Mouse (Mus musculus): Measurements from ENCODE around the gene 2310034G01Rik. TPM values are rescaled to one million over a fixed set of nuclear protein-coding genes. Genes with fewer than 3 reads are reported as not detected.
A peak's percentile ranks its signal among the peaks of the same experiment; 100 is the strongest.

The 2310034G01Rik gene
- polyA plus RNA-seq, 1 experiment from 2014 or later, result 2.2 TPM

DNA sequence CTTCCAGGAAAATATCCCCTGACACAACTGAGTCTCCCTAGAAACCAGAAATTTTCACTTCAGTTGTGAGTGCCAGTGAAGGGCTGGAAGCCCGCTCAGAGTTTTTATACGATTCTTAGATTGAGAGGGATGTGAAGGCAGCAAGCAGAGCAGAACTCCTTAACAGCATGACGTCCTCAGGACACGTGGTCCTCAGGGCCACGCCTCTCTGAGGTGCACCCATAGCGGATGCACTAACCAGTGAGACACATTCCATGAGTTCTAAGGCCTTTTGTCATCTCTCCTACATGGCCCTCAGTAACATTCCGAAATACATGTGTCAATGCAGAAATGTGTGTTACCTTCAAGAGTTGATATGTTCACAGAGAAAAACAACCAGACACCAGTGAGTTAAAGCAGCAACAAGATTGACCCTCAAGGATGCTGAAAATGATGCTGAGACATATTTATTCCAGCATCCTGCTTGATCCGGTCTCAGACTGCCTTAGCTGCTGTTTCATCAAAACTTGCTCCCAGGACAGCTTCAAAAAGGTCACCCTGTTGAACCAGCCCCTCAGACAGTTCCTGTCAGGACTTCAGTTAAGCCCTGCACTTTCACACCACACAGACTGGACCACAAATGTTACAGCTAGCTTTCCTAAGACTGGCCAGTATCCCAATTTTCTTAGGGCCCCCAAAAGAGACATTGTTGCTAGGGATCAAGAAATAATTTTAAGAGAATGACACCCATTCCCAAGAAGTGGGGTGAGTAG lies 49.6 kb downstream of the 2310034G01Rik start:
- H3K9ac ChIP-seq, result no peak overlapping the region
- no peak overlapping the region for H3K4me3 ChIP-seq
- no peaks in the 10 kb centered on the region for H3K36me3 ChIP-seq (ENCODE audit: poor library complexity, severe bottlenecking)
- peaks cover 8% of the 10 kb centered on the region for H3K27me3 ChIP-seq
- H3K27ac ChIP-seq, result no peak overlapping the region
- no peak overlapping the region for H3K4me2 ChIP-seq
- 41% methylated on average over 8 of the region's 8 CpGs for WGBS
- ATAC-seq, result no peak
- no peaks in the 10 kb centered on the region for H3K9me3 ChIP-seq (replicated peaks)
- peaks cover 16% of the 10 kb centered on the region for H3K4me1 ChIP-seq

MicroRNAs encoded within 50 kb of the gene (microRNA counts, 519-probe panel; counts per million panel counts)
- 177 counts per million, percentile 53 among the panel's probes with 10 or more counts for microRNA mmu-miR-146b

Small RNAs within 50 kb of the gene (microRNA-seq; reads per million reads assigned to microRNA genes)
- gene Mir146b, result not detected

Other genes with a start within 250 kb of the 2310034G01Rik start
- not detected in 2 replicates for gene Elovl3, start 218.4 kb downstream of the 2310034G01Rik start, polyA plus RNA-seq (2015; fragmentation: Nextera tagmentation; extraction: Ambion mirVana)
- 0.47 TPM in 1 of 2 replicates, not detected in the other for gene Pitx3, start 202.0 kb downstream of the 2310034G01Rik start, polyA plus RNA-seq (2015; fragmentation: Nextera tagmentation; extraction: Ambion mirVana)
- gene Gbf1, start 197.8 kb downstream of the 2310034G01Rik start, polyA plus RNA-seq (2015; fragmentation: Nextera tagmentation; extraction: Ambion mirVana), result 54.4 and 62.8 TPM in 2 replicates
- gene Nfkb2, start 46.0 kb downstream of the 2310034G01Rik start, polyA plus RNA-seq (2015; fragmentation: Nextera tagmentation; extraction: Ambion mirVana), result 1.1 and 1.5 TPM in 2 replicates
- gene Psd, start 23.1 kb downstream of the 2310034G01Rik start, polyA plus RNA-seq (2015; fragmentation: Nextera tagmentation; extraction: Ambion mirVana), result 31.0 and 34.8 TPM in 2 replicates
- gene Fbxl15, start 22.1 kb downstream of the 2310034G01Rik start, polyA plus RNA-seq (2015; fragmentation: Nextera tagmentation; extraction: Ambion mirVana), result 30.8 and 32.8 TPM in 2 replicates
- gene Cuedc2, start 11.6 kb downstream of the 2310034G01Rik start, polyA plus RNA-seq (2015; fragmentation: Nextera tagmentation; extraction: Ambion mirVana), result 304 and 309 TPM in 2 replicates
- gene Mfsd13a, start 9.2 kb downstream of the 2310034G01Rik start, polyA plus RNA-seq (2015; fragmentation: Nextera tagmentation; extraction: Ambion mirVana), result 7.6 and 7.8 TPM in 2 replicates
- gene Actr1a, start 45.4 kb upstream of the 2310034G01Rik start, polyA plus RNA-seq (2015; fragmentation: Nextera tagmentation; extraction: Ambion mirVana), result 285 and 307 TPM in 2 replicates
- gene Sufu, start 46.6 kb upstream of the 2310034G01Rik start, polyA plus RNA-seq (2015; fragmentation: Nextera tagmentation; extraction: Ambion mirVana), result 28.0 and 30.3 TPM in 2 replicates
- 22.5 and 22.6 TPM in 2 replicates for gene Trim8, start 151.4 kb upstream of the 2310034G01Rik start, polyA plus RNA-seq (2015; fragmentation: Nextera tagmentation; extraction: Ambion mirVana)
- 233 and 245 TPM in 2 replicates for gene Arl3, start 222.9 kb upstream of the 2310034G01Rik start, polyA plus RNA-seq (2015; fragmentation: Nextera tagmentation; extraction: Ambion mirVana)
- gene Sfxn2, start 223.1 kb upstream of the 2310034G01Rik start, polyA plus RNA-seq (2015; fragmentation: Nextera tagmentation; extraction: Ambion mirVana), result 12.4 and 13.2 TPM in 2 replicates
- 33.1 and 36.5 TPM in 2 replicates for gene Wbp1l, start 248.8 kb upstream of the 2310034G01Rik start, polyA plus RNA-seq (2015; fragmentation: Nextera tagmentation; extraction: Ambion mirVana)

Data from forebrain, embryonic 13.5 days (tissue).